Mouse (Mus musculus) kidney, adult 2 months (tissue): ENCODE results near the gene Hoxa5. TPM values are rescaled to one million over a fixed set of nuclear protein-coding genes. Genes with fewer than 3 reads are reported as not detected.

Experiments used
- DNase-seq: peaks from one replicate; pipeline ENCODE4 v3.0.0; 2021
- H3K27ac ChIP-seq: fragments of 200-500 bp; 2 replicates; pipeline ENCODE4 v1.5.1; 2012; ENCODE audit warnings: low read depth, low read length, control low read depth, inconsistent platforms; ENCODE audit not compliant: insufficient read depth
- H3K27me3 ChIP-seq: fragments of 200-500 bp; replicated peaks from 2 replicates; pipeline ENCODE4 v1.6.1; 2012; ENCODE audit warnings: mild to moderate bottlenecking, moderate library complexity, low read length, inconsistent platforms; ENCODE audit not compliant: control insufficient read depth, insufficient read depth
- H3K36me3 ChIP-seq: fragments of 200-500 bp; 2 replicates; pipeline ENCODE4 v1.6.1; 2012; ENCODE audit warnings: mild to moderate bottlenecking, moderate library complexity, low read length, inconsistent platforms; ENCODE audit not compliant: control insufficient read depth, insufficient read depth
- H3K4me1 ChIP-seq: fragments of 200-500 bp; 2 replicates; pipeline ENCODE4 v1.6.1; 2011; ENCODE audit warnings: low read length; ENCODE audit not compliant: control insufficient read depth, insufficient read depth
- H3K4me3 ChIP-seq: fragments of 200-500 bp; 2 replicates; pipeline ENCODE4 v1.5.1; 2011; ENCODE audit warnings: mild to moderate bottlenecking, low read depth, low read length, control low read depth; ENCODE audit not compliant: insufficient read depth
- CTCF ChIP-seq: fragments of 200-500 bp; conservative IDR thresholded peaks from 2 replicates; pipeline ENCODE4 v1.5.1; 2011; ENCODE audit warnings: low read depth, mild to moderate bottlenecking, control low read depth, low read length, moderate library complexity, mixed read lengths; ENCODE audit not compliant: insufficient read depth, insufficient read length
- POLR2A ChIP-seq: fragments of 200-500 bp; IDR thresholded peaks from one replicate; pipeline ENCODE4 v1.6.1; 2011; ENCODE audit warnings: low read depth, low read length, control low read depth
- WGBS: fragments of 180-500 bp; shearing (Covaris S2); methylation state at CpG from one replicate; pipeline ENCODE4 v1.1.7; 2018; 5-methylcytosine and 5-hydroxymethylcytosine counted together
- polyA plus RNA-seq: library from polyadenylated mRNA; depleted of rRNA; stranded (reverse); fragments of >200 nt; gene quantifications from 2 replicates; pipeline ENCODE4 v1.2.3, GENCODE M21; 2012

The Hoxa5 gene
- polyA plus RNA-seq, 1 experiment, result 6.9 TPM

DNA sequence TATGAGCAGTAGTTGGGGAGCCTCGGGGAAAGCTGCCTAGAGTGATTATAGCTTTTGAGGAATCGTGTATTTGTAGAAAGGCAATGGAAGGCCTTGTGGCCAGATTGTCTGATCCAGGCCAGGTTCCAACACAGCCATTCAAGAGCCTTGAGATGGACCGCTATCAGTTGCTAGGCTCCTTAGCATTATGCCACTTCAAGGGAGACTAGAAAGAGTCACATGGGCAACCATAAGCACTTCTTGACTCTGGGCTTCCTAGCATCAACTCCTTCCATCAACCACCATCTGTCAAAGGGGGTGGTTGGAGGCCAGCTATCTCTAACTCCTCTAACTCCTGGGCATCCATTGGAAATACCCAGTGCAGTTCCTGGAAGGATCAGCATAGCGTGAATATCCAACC is 45.4 kb upstream of the Hoxa5 start:
- H3K27ac ChIP-seq, result no peak overlapping the region
- DNase-seq, result no peak
- no peak for TF ChIP-seq CTCF
- TF ChIP-seq POLR2A, result no peak
- H3K4me3 ChIP-seq, result no peak overlapping the region
- peaks cover 8% of the 10 kb centered on the region; the same call in 1 of the 2 replicates for H3K27me3 ChIP-seq
- WGBS, result 77% methylated on average over 4 of the region's 4 CpGs
- no peaks in the 10 kb centered on the region for H3K4me1 ChIP-seq
- H3K36me3 ChIP-seq, result no peaks in the 10 kb centered on the region

DNA sequence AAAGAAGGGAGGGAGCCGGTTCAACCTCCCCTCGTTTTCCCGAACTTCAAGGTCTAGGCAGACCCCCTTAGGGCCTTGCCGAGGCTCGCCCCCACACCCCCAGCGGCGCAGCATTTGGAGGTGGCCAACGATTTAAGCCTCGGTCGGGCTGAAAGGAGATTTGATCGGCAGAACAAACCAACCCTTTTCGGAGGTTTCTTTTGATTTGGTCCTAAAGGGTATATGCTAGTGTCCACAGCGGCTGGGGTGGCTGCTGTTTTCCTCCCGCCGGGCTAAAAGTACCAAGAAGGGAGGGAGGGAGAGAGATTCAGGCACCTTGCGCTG is 45.0 kb upstream of the Hoxa5 start:
- TF ChIP-seq CTCF, result no peak
- TF ChIP-seq POLR2A, result no peak
- no peak for DNase-seq
- Histone ChIP-seq H3K4me1 (no peaks in the 10 kb centered on the region), H3K27me3 (peaks cover 8% of the 10 kb centered on the region; the same call in 1 of the 2 replicates), H3K27ac (no peak overlapping the region), H3K36me3 (no peaks in the 10 kb centered on the region), H3K4me3 (no peak overlapping the region)
- WGBS, result 53% methylated on average over 16 of the region's 16 CpGs

DNA sequence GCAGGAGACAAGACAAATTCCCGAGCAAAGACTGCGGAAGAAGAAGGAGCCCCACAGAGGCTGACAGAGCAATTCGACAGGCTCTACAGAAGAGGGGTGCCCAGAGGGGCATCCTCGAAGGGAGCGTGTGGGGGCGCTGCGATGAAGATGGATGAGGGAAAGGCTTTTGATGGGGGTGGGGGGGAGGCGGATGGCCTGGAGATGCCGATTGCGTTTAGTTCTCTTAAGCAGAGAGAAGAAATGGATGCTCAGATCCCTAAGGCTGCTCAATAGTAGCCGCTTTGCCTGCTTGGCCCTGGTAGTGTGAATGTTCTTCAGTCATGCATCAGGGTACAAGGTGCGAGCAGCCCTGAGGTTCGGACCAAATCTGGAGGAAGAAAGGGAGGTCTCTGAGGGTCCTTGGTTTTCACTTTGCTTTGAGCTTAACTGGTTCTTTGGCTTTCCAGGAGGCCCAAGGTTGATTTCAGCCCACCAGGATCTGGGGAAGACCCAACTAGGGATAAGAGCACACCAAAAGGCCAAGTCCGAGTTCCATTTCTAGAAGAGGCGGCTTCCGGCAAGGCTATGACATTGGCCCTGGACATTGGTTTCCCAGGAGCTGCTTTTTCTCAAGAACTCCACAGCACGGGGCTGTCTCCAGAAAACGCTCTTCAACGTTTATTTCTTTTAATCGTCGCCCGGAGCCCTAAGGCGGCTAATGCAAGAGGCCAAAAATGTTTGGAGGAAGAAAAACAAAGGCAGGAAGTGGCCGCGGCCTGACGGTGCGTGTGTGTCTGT is 44.4 kb upstream of the Hoxa5 start:
- no peak for DNase-seq
- TF ChIP-seq POLR2A (no peak), CTCF (no peak)
- no peaks in the 10 kb centered on the region for H3K36me3 ChIP-seq
- H3K27ac ChIP-seq, result no peak overlapping the region
- 55% methylated on average over 27 of the region's 27 CpGs for WGBS
- H3K27me3 ChIP-seq, result peaks cover 8% of the 10 kb centered on the region; the same call in 1 of the 2 replicates
- no peak overlapping the region; the same call in 1 of the 2 replicates for H3K4me3 ChIP-seq
- no peaks in the 10 kb centered on the region for H3K4me1 ChIP-seq

DNA sequence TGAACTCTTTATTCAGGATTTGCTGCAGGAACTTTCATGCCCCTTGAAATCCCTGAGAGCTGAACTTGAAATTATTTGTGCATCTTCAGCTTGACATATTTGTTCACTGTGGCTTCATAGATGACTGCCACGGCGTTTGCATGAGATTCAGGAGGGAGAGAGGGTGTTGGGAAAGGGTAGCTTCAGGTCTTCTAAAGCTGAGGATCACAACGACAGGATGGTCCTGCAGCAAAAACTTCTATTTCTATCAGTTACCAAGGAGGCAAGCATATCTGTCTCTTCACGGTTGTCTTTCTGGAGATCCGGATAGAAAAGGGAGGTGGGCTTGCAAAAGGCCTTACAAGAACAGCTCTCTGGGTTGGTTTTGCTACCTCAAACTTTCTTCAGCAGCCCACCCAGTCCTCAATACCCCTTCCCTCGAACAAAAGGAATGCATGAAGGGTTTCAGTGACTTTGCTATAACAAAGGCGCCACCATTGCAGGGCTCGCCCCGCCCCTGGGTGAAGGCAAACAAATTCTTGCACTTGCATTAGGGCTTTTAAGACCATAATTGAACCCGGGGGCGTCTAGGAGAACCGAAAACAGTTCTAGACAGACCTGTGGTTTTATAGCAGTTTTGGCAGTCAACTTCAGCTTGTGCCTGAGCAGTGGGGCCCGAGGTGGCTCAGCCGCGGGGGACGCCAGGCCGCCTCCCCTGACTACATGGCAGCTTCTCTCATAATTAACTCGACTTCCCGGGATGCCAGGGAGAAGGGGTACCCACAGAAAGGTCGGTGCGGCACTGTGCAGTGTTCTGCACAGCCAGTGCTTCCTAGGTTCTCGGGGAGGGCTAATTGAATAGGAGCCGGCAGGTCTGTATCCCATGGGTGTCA is 43.6 kb upstream of the Hoxa5 start:
- peak overlapping the region; percentile 1; the same call in 1 of the 2 replicates for H3K4me3 ChIP-seq
- H3K27ac ChIP-seq, result peak overlapping the region; percentile 25
- no peaks in the 10 kb centered on the region for H3K4me1 ChIP-seq
- H3K27me3 ChIP-seq, result peaks cover 3% of the 10 kb centered on the region; the same call in 1 of the 2 replicates
- 54% methylated on average over 23 of the region's 23 CpGs for WGBS
- no peak for DNase-seq
- H3K36me3 ChIP-seq, result no peaks in the 10 kb centered on the region
- TF ChIP-seq POLR2A (no peak), CTCF (no peak)

DNA sequence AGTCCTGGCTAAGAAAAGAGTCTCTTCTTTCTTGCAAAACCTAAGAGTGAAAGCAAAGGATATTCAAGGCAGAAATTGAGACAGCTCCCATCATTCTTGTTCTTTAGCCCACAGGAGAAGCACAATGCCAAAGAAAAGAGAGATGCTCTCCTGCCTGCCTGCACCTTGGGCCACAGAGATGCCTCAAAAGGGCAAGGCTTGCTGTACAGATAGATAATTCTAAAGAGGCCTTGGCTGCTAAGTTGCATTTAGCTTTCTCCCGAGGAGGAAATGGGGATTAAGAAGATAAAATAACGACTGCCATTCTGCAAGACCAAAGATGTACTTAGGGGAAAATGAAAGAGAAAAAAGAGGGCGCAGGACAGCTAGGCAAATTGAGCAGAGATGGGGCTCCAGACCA is 42.5 kb upstream of the Hoxa5 start:
- no peaks in the 10 kb centered on the region for H3K4me1 ChIP-seq
- H3K4me3 ChIP-seq, result peak overlapping the region; percentile 47
- no peak for TF ChIP-seq CTCF
- TF ChIP-seq POLR2A, result no peak
- DNase-seq, result no peak
- H3K36me3 ChIP-seq, result no peaks in the 10 kb centered on the region
- peaks cover 3% of the 10 kb centered on the region; the same call in 1 of the 2 replicates for H3K27me3 ChIP-seq
- no peak overlapping the region for H3K27ac ChIP-seq
- 66% methylated on average over 3 of the region's 3 CpGs for WGBS

DNA sequence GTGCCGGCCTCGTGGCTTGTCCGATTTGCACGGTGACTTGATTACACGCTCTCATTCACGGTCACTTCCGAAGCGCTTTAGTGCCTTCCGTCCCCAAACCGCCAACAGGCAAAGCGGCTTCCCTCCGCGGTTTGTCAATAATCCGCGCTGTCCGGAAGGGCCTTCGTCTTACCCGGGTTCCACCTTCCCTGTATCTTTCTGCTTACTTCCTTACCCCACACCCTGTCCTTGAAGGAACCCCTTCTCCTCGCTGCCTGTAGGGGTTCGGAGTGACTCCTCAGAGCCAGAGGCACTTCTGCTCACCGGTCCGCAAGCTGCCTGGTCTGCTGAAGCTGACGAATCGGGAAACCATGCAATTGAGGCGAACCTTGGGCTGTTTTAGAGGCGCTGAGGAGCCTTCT is 42.0 kb upstream of the Hoxa5 start:
- WGBS, result 16% methylated on average over 26 of the region's 26 CpGs
- TF ChIP-seq CTCF (no peak), POLR2A (no peak)
- H3K4me3 ChIP-seq, result peak overlapping the region; percentile 47
- peaks cover 3% of the 10 kb centered on the region; the same call in 1 of the 2 replicates for H3K27me3 ChIP-seq
- no peaks in the 10 kb centered on the region for H3K36me3 ChIP-seq
- peak overlapping the region; percentile 40 for H3K27ac ChIP-seq
- H3K4me1 ChIP-seq, result peaks cover under 1% of the 10 kb centered on the region; the same call in 1 of the 2 replicates
- DNase-seq, result no peak

DNA sequence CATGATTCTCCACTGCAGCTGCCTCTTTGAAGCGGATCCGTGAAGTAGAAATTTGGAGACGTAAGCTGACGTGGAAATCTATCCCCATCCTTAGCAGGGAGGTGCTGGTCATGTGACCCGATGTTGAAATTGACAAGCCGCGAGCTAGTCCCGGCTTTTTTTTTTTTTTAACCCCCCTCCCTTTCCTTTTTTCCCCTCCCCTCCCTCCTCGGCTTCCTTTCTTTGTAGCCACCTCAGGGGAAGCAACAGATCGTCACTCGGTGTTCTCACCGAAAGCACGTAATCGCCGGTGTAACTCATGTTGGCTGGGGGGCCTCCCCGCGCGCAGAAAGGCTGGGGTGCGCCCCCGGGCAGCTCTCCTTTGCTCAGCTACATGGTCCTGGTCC is 41.4 kb upstream of the Hoxa5 start, which contains the start of gene Hoxa11:
TSS of gene Hoxa11 (minus strand) at position 54 of the 386 bp plus-strand sequence.
- TF ChIP-seq POLR2A, result no peak
- no peak for TF ChIP-seq CTCF
- 2% methylated on average over 20 of the region's 20 CpGs for WGBS
- Histone ChIP-seq H3K27ac (peak within 1 kb of the TSS; percentile 73), H3K4me3 (peak within 1 kb of the TSS; percentile 62), H3K36me3 (no peaks in the 10 kb centered on the region), H3K4me1 (peaks cover 6% of the 10 kb centered on the region; the same call in 1 of the 2 replicates), H3K27me3 (peaks cover 3% of the 10 kb centered on the region; the same call in 1 of the 2 replicates)
- DNase-seq, result peak; percentile 71
